Mouse (Mus musculus) E14TG2a.4 (cell line): ENCODE results near the gene Farp2.

ENCODE experiments used
- H3K27me3 ChIP-seq: 2 replicates; pipeline ENCODE4 v1.6.1; 2014; ENCODE audit warnings: low read length, control low read depth; ENCODE audit not compliant: insufficient read depth
- H3K36me3 ChIP-seq: 2 replicates; pipeline ENCODE4 v1.6.1; 2014; ENCODE audit warnings: low read length, control low read depth; ENCODE audit not compliant: insufficient read depth
- H3K4me1 ChIP-seq: replicated peaks from 2 replicates; pipeline ENCODE4 v1.6.1; 2014; ENCODE audit warnings: low read depth, low read length, control low read depth
- H3K4me3 ChIP-seq: replicated peaks from 2 replicates; pipeline ENCODE4 v1.5.1; 2014; ENCODE audit warnings: mild to moderate bottlenecking, low read length
- H3K9me3 ChIP-seq: 2 replicates; pipeline ENCODE4 v1.6.1; 2014; ENCODE audit warnings: low read length, control low read depth
- CTCF ChIP-seq: conservative IDR thresholded peaks from 2 replicates; pipeline ENCODE4 v1.5.1; 2014; ENCODE audit warnings: low read length
- NANOG ChIP-seq: IDR thresholded peaks from 2 replicates; pipeline ENCODE4 v1.6.1; 2014; ENCODE audit warnings: borderline replicate concordance, low read length, mixed read lengths
- POU5F1 ChIP-seq: IDR thresholded peaks from 2 replicates; pipeline ENCODE4 v1.6.1; 2014; ENCODE audit warnings: low read length, borderline replicate concordance

Gene Farp2

DNA sequence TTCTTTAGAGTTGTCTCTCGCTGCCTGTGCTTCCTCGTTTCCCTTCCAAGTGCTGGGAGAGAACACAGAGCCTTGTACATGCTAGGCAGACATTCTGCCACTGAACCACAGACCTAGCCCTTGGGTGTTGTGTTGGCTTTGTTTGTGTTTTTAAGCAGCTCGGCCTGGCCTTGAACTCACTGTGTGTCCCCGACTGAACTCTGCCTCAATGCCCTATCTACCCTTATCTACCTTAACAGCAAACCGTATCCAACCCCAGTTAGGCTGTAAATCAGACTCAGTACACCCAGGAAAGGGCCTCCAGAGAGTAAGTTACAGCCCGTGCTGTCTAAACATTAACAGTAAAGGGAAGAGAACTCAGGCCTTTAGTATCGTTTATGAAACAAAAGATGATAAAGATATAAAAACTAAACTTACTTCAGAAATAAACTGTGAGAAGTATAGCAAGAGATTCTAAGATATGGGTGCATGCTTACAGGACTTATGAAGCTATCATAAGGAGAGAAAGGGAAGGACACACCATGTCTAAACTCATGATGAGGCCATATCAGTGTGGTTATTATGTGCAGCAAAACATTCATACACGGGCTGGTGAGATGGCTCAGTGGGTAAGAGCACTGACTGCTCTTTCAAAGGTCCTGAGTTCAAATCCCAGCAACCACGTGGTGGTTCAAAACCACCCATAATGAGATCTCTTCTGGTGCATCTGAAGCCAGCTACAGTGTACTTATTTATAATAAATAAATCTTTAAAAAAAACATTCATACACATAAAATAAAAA, 56.0 kb downstream of the Farp2 start:
- Histone ChIP-seq H3K9me3 (peaks cover 19% of the 10 kb centered on the region), H3K27me3 (no peaks in the 10 kb centered on the region), H3K4me3 (no peak overlapping the region), H3K36me3 (peaks cover 5% of the 10 kb centered on the region; the same call in 1 of the 2 replicates), H3K4me1 (no peaks in the 10 kb centered on the region)
- TF ChIP-seq CTCF = no peak
- no peak for TF ChIP-seq POU5F1
- no peak for TF ChIP-seq NANOG

DNA sequence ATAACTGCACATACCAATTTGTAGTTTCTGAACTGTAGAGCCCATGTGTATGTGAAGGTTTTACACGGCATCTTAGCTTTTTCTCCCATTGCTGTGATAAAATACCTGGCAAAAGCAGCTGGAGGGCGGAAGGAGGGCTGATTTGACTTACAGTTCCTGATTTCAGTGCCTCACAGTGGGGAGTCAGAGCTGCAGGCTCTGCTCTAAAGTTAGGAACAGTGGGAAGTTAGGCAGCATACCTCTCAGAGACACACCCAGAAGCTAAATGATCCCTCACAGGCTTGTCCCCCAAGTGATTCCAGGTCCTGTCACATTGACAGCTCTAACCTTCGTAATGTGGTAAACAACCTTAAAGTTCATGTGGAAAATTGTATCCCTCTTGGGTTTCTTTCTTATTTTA, 65.2 kb downstream of the Farp2 start:
- Histone ChIP-seq H3K4me1 (peaks cover 22% of the 10 kb centered on the region), H3K4me3 (no peak overlapping the region), H3K36me3 (no peaks in the 10 kb centered on the region), H3K27me3 (no peaks in the 10 kb centered on the region), H3K9me3 (peaks cover under 1% of the 10 kb centered on the region; the same call in 1 of the 2 replicates)
- TF ChIP-seq CTCF = no peak
- TF ChIP-seq POU5F1 = no peak
- TF ChIP-seq NANOG = no peak

DNA sequence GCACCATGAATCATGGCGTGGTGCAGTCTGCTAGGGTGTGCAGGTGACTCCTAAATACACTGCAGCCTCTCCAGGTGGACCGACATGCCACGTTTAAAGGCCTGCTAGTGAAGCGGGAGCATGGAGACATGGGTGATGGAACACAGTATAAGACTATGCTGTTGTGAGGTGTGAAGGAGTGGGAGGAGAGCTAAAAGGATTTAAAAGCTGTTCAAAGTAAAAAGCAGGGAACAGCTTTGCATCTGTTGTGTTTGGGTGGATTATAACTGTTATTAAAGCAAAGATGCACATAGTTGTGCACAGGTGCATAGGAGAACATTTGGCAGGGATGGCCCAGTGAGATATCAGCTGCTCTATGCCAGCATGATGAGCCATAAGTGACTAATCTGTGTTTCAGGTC, 66.0 kb downstream of the Farp2 start:
- TF ChIP-seq POU5F1 = no peak
- TF ChIP-seq NANOG = no peak
- no peak for TF ChIP-seq CTCF

DNA sequence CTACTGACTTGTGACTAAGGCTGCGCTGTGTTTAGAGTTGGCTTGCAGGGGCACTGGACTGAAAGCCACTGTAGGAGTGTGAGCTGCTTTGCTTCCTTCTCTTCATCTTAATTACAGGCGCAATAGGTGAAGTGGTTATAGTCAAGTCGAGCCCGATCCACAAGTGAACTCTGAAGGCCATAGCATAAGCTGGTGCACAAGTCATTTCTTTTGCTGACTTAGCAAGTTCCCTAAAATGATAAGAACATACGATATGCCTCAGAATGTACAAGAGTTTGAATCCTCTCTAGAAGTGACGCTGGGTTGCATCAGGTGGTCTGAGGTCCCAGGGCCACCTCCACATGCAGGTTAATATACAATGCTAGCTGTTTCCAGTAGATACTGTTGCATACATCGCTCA, 69.7 kb downstream of the Farp2 start:
- H3K4me3 ChIP-seq = no peak overlapping the region
- H3K4me1 ChIP-seq = peaks cover 43% of the 10 kb centered on the region
- H3K27me3 ChIP-seq = no peaks in the 10 kb centered on the region
- TF ChIP-seq CTCF (no peak), NANOG (no peak), POU5F1 (no peak)
- H3K9me3 ChIP-seq = no peaks in the 10 kb centered on the region
- H3K36me3 ChIP-seq = no peaks in the 10 kb centered on the region

More for the DNA sequence above, 66.0 kb downstream of the Farp2 start:
- H3K27me3 ChIP-seq = no peaks in the 10 kb centered on the region
- H3K9me3 ChIP-seq = no peaks in the 10 kb centered on the region
- no peaks in the 10 kb centered on the region for H3K36me3 ChIP-seq
- H3K4me1 ChIP-seq = peaks cover 23% of the 10 kb centered on the region
- no peak overlapping the region for H3K4me3 ChIP-seq

DNA sequence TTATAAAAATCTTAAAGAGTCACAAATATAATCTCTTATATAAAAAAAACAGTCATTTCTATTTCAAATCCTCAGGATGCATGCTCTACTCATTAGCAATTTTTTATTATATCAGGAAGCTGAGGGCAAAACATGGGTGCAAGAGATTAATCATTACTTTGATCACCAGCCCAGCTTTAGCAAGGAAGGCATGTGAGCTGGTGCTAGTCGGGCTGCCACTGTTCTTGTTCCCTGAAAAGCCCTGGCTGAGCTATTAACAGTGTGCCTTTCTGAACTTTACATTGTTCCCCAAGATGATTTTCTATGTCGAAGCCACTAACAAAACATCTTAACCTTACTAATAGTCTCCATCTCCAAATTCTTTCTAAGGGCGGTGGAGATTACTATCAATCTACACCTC, 76.5 kb downstream of the Farp2 start:
- Histone ChIP-seq H3K9me3 (peaks cover 11% of the 10 kb centered on the region), H3K36me3 (no peaks in the 10 kb centered on the region), H3K27me3 (no peaks in the 10 kb centered on the region), H3K4me1 (peaks cover 21% of the 10 kb centered on the region), H3K4me3 (no peak overlapping the region)
- TF ChIP-seq NANOG (no peak), POU5F1 (no peak), CTCF (no peak)

DNA sequence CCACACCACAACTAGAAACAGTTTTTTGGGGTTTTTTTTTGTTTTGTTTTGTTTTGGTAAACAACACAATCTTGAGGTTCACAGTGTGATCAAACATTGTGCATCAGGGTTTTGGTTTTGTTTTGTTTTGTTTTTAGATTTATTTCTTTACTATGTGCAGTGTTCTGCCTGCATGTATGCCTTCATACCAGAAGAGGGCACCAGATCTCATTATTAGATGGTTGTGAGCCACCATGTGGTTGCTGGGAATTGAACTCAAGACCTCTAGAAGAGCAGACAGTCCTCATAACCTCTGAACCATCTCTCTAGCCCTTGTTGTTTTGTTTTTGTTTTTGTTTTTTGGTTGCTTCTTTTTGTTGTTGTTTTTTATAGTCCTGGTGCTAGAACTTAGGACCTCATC, 82.1 kb downstream of the Farp2 start:
- no peaks in the 10 kb centered on the region for H3K4me1 ChIP-seq
- TF ChIP-seq CTCF (peak; percentile 28; the same call in 1 of the 2 replicates), NANOG (no peak), POU5F1 (no peak)
- peaks cover 18% of the 10 kb centered on the region for H3K9me3 ChIP-seq
- H3K4me3 ChIP-seq = no peak overlapping the region
- no peaks in the 10 kb centered on the region for H3K36me3 ChIP-seq
- H3K27me3 ChIP-seq = no peaks in the 10 kb centered on the region

DNA sequence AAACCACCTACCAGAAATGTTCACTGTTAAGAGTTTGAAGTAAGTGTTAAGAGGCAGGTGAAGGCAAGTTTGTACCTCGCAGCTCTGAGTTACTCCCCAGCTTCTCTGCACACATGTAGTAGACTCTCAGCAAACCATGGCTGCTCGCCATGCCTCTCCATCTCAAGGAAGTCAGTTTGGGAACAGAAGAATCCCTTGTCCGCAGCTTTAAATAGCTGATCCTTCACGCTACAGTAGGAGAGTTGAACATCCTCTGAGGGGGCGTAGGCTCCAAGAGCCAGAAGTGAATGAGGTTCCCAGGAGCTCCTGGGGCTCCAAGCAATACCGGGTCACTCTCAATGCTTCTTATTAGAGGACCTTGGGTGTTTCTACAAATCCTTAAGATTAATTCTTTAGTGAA, 84.0 kb downstream of the Farp2 start:
- H3K27me3 ChIP-seq = no peaks in the 10 kb centered on the region
- peaks cover 17% of the 10 kb centered on the region for H3K9me3 ChIP-seq
- no peak overlapping the region for H3K4me3 ChIP-seq
- no peaks in the 10 kb centered on the region for H3K4me1 ChIP-seq
- no peak for TF ChIP-seq CTCF
- no peak for TF ChIP-seq POU5F1
- no peak for TF ChIP-seq NANOG
- H3K36me3 ChIP-seq = no peaks in the 10 kb centered on the region

DNA sequence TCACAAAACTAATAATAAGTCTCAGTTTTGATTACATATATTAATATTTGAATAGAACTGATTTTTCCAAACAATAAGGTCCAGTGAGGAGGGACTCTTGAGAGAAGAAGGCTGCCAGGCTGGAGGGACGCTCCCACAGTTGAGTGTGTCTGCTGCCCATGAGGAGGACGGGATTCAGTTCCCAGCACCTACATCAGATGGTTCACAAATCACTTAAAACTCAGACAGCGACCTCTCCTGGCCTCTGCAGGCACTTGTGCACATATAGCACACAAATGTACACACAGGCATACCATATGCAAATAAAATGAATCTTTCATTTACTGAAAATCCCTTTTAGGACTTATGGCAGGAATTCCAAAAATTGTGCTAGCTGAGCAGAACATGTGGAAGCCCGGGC, 91.0 kb downstream of the Farp2 start:
- H3K36me3 ChIP-seq = no peaks in the 10 kb centered on the region
- peaks cover 28% of the 10 kb centered on the region for H3K4me1 ChIP-seq
- no peaks in the 10 kb centered on the region for H3K27me3 ChIP-seq
- H3K4me3 ChIP-seq = no peak overlapping the region
- no peaks in the 10 kb centered on the region for H3K9me3 ChIP-seq
- TF ChIP-seq NANOG (no peak), CTCF (no peak), POU5F1 (no peak)

DNA sequence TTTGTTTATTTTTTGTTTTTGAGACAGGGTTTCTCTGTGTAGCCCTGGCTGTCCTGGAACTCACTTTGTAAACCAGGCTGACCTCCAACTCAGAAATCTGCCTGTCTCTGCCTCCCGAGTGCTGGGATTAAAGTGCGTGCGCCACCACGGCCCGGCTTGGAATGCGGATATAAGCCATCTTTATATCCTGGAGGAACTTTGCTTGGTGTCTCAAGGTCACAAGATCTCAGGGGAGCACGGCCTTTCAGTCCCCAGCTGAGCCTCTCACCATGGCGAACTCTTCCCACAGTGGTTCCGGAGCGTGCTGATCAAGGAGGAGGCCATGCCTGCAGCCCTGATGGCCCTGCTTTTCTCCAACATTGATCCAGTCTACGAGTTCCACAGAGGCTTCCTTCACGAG, 92.0 kb downstream of the Farp2 start:
- no peak for TF ChIP-seq POU5F1
- TF ChIP-seq CTCF = no peak
- no peak for TF ChIP-seq NANOG
- no peaks in the 10 kb centered on the region for H3K36me3 ChIP-seq
- H3K27me3 ChIP-seq = no peaks in the 10 kb centered on the region

More for the DNA sequence above, 92.0 kb downstream of the Farp2 start:
- Histone ChIP-seq H3K4me1 (peaks cover 33% of the 10 kb centered on the region), H3K4me3 (0 out of 2 replicates have a peak overlapping the region, but pooled peaks have one; percentile 17), H3K9me3 (no peaks in the 10 kb centered on the region)
